Mouse (Mus musculus): ENCODE measurements around the gene Kif4.

DNA sequence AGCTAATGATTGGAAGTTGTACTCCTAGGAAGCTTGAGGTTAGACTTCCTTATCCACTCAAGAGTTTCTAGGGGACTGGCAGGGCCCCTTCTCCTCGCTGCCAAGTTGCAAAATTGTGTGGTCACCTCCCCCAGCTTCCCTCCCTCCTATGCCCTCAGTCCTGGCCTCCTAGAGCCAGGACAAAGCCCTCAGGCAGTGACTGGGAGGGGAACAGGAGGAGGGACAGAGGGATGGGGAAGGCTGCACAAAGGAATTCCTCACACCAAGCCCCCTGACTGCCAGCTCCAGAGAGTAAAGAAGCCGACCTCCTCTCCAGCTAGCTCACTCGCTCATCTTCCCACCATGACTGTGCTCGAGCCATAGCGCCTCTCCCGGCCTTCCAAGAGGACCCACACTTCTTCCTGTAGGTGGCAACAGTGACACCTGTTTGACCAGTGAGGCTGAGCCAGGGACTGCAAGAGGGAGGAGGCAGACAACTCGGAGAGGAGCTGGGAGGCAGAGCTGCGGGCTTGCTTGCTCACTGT is 104.2 kb downstream of the Kif4 start, which contains the start of gene Gdpd2:
- TF ChIP-seq CTCF (IDR thresholded peaks at IDR 0.05) (peak; percentile 56), POLR2A (IDR thresholded peaks at IDR 0.05; ENCODE audit: insufficient read depth, low read depth, low read length) (no peak)
